Mouse (Mus musculus) myocyte (in vitro differentiated cells): ENCODE results near the gene Ppm1n.

Experiments
- E2F4 ChIP-seq: IDR thresholded peaks from one replicate; pipeline ENCODE4 v1.6.1; 2011; ENCODE audit warnings: mild to moderate bottlenecking, control low read depth, moderate library complexity; ENCODE audit not compliant: insufficient read depth
- MAX ChIP-seq: IDR thresholded peaks from one replicate; pipeline ENCODE4 v1.6.1; 2011; ENCODE audit warnings: low read depth, mild to moderate bottlenecking, control low read depth
- MYOD1 ChIP-seq, 3 experiments: IDR thresholded peaks; one replicate each; pipeline ENCODE4 v1.6.1; 2011; ENCODE audit warnings: control low read depth in 2 of 3, low read depth in 2 of 3, mild to moderate bottlenecking in 2 of 3, moderate library complexity in 1 of 3; ENCODE audit not compliant: insufficient read length in 2 of 3, control insufficient read depth in 1 of 3
- MYOG ChIP-seq, 3 experiments: IDR thresholded peaks; one replicate each; pipeline ENCODE4 v1.6.1; 2011; ENCODE audit warnings: control low read depth in 2 of 3, low read depth in 2 of 3, mild to moderate bottlenecking in 2 of 3; ENCODE audit not compliant: insufficient read length in 2 of 3, control insufficient read depth in 1 of 3, insufficient read depth in 1 of 3
- POLR2A ChIP-seq: IDR thresholded peaks from one replicate; pipeline ENCODE4 v1.6.1; 2011; ENCODE audit warnings: low read depth, mild to moderate bottlenecking, control low read depth, moderate library complexity; ENCODE audit not compliant: insufficient read length
- POLR2AphosphoS2 ChIP-seq: IDR thresholded peaks from one replicate; pipeline ENCODE4 v1.6.1; 2011; ENCODE audit warnings: low read depth, control low read depth; ENCODE audit not compliant: insufficient read length
- REST ChIP-seq: IDR thresholded peaks from one replicate; pipeline ENCODE4 v1.6.1; 2011; ENCODE audit warnings: mild to moderate bottlenecking, control low read depth, moderate library complexity; ENCODE audit not compliant: insufficient read depth, insufficient read length
- TCF12 ChIP-seq: IDR thresholded peaks from one replicate; pipeline ENCODE4 v1.6.1; 2011; ENCODE audit warnings: mild to moderate bottlenecking, control low read depth; ENCODE audit not compliant: poor library complexity, insufficient read depth, severe bottlenecking
- TCF3 ChIP-seq: IDR thresholded peaks from one replicate; pipeline ENCODE4 v1.6.1; 2011; ENCODE audit warnings: low read depth, control low read depth; ENCODE audit not compliant: insufficient read length
- USF1 ChIP-seq: IDR thresholded peaks from one replicate; pipeline ENCODE4 v1.6.1; 2011; ENCODE audit warnings: low read depth, mild to moderate bottlenecking, control low read depth, moderate library complexity

DNA sequence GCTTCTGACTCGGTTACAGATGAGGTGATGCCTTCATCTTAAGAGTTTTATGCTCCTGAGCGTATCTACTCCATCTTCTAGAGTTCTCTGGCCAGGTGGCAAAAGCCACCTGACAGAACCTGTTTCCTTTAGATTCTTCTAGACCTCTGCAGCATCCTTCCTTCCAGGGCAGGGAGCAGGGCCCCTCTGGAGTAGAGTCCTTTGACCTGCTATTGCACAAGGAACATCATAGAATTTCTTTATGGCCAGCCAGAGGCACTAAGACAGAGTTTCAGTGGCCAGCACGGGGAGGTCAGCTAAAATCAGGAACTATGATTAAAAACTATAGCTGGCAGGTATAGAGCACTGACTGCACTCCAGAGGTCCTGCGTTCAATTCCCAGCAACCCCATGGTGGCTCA, 27.8 kb downstream of the Ppm1n start:
- TF ChIP-seq TCF12 (no peak), POLR2A (no peak), POLR2AphosphoS2 (no peak), USF1 (no peak), MYOD1 (IDR thresholded peaks at IDR 0.05; ENCODE audit: control insufficient read depth in 1 of 3, insufficient read length in 2 of 3, low read depth in 2 of 3) (no peak), REST (no peak), E2F4 (no peak), MAX (no peak), MYOG (IDR thresholded peaks at IDR 0.05; ENCODE audit: control insufficient read depth in 1 of 3, insufficient read depth in 1 of 3, insufficient read length in 2 of 3, low read depth in 2 of 3) (no peak), TCF3 (no peak)
